ENCODE assay signal across 9 mouse cellular contexts in genomic region chr5:74197541-74198330, GRCm38 (mm10). TPM values are rescaled to one million over a fixed set of nuclear protein-coding genes. Genes with fewer than 3 reads are reported as not detected.
A peak's percentile ranks its signal among the peaks of the same experiment; 100 is the strongest.
DNase-seq lines count a peak whose midpoint lies in the region; ATAC-seq and TF ChIP-seq lines count a peak whose summit lies in the region.
"Had no signal": no experiment of that assay in that cellular context is flagged by ENCODE, and none has a peak within 500 bp of the region (broad histone marks: within the 10 kb centered on the region; RNA-seq: fewer than 3 reads in every experiment).

No protein-coding gene starts in this region.

- DNase-seq in adrenal gland, adult (ENCODE audit: inconsistent age in 2 of 2, low spot score in 1 of 2), result peak; percentile 29 to 72
- DNase-seq in adrenal gland, adult 18-20 months (ENCODE audit: low spot score in 2 of 2), result no peak
- peak; percentile 61 for DNase-seq in lung, postnatal 0 days (ENCODE audit: low spot score)
- no peak for DNase-seq in lung, postnatal 25 days (ENCODE audit: low spot score)
- no peak for DNase-seq in cerebellum, postnatal 14 days
- DNase-seq: right cerebral cortex, postnatal 4 days had no signal

- ATAC-seq in lung, postnatal 0 days, result no peak
- ATAC-seq in hindbrain, embryonic 16.5 days, result no peak
- no peak for ATAC-seq in stomach, embryonic 14.5 days (ENCODE audit: insufficient number of reproducible peaks, insufficient read depth, low FRiP score, low read depth)
- ATAC-seq in erythroblast, adult 5-6 weeks (replicated peaks; ENCODE audit: low FRiP score, poor library complexity, severe bottlenecking), result no peak

- no peaks in the 10 kb centered on the region for H3K9me3 ChIP-seq in lung, postnatal 0 days (ENCODE audit: low read length)
- H3K9me3 ChIP-seq in hindbrain, embryonic 16.5 days (ENCODE audit: control insufficient read depth, low read length), result no peaks in the 10 kb centered on the region
- H3K9me3 ChIP-seq in stomach, embryonic 14.5 days (ENCODE audit: control insufficient read depth, low read depth, low read length), result no peaks in the 10 kb centered on the region

- no peak for TF ChIP-seq CTCF in lung, postnatal 0 days (IDR thresholded peaks at IDR 0.05)

- no peaks in the 10 kb centered on the region for H3K27me3 ChIP-seq in lung, postnatal 0 days (replicated peaks; ENCODE audit: insufficient read depth, low read length)
- no peaks in the 10 kb centered on the region for H3K27me3 ChIP-seq in hindbrain, embryonic 16.5 days (replicated peaks; ENCODE audit: control insufficient read depth, insufficient read depth, low read length)
- no peaks in the 10 kb centered on the region for H3K27me3 ChIP-seq in stomach, embryonic 14.5 days (ENCODE audit: control insufficient read depth, insufficient read depth, low read length)

- peaks cover 10% of the 10 kb centered on the region; the same call in 1 of the 2 replicates for H3K4me1 ChIP-seq in lung, postnatal 0 days (ENCODE audit: insufficient read depth, low read depth, low read length)
- H3K4me1 ChIP-seq in hindbrain, embryonic 16.5 days (ENCODE audit: control insufficient read depth, insufficient read depth, low read depth, low read length), result peaks cover 21% of the 10 kb centered on the region
- peaks cover 34% of the 10 kb centered on the region for H3K4me1 ChIP-seq in stomach, embryonic 14.5 days (ENCODE audit: control insufficient read depth, insufficient read depth, low read length)

- no peaks in the 10 kb centered on the region for H3K36me3 ChIP-seq in lung, postnatal 0 days (ENCODE audit: insufficient read depth, low read length)
- no peaks in the 10 kb centered on the region for H3K36me3 ChIP-seq in hindbrain, embryonic 16.5 days (ENCODE audit: control insufficient read depth, insufficient read depth, low read length)
- peaks cover 25% of the 10 kb centered on the region for H3K36me3 ChIP-seq in stomach, embryonic 14.5 days (ENCODE audit: control insufficient read depth, insufficient read depth, low read length)

- H3K9ac ChIP-seq in lung, postnatal 0 days (replicated peaks; ENCODE audit: low read depth), result no peak overlapping the region; the same call in 1 of the 2 replicates
- H3K9ac ChIP-seq in hindbrain, embryonic 16.5 days (ENCODE audit: low read depth, low read length), result no peak overlapping the region
- H3K9ac ChIP-seq in stomach, embryonic 14.5 days (replicated peaks; ENCODE audit: low read depth, low read length), result no peak overlapping the region

- no peak overlapping the region for H3K27ac ChIP-seq in lung, postnatal 0 days (ENCODE audit: low read length)
- H3K27ac ChIP-seq in hindbrain, embryonic 16.5 days (ENCODE audit: low read depth, low read length), result peak overlapping the region; percentile 48; the same call in 1 of the 2 replicates
- peak overlapping the region; percentile 35; the same call in 1 of the 2 replicates for H3K27ac ChIP-seq in stomach, embryonic 14.5 days (ENCODE audit: low read length)

- peak overlapping the region; percentile 95 for H3K4me2 ChIP-seq in lung, postnatal 0 days (replicated peaks; ENCODE audit: low read depth, low read length)
- peak overlapping the region; percentile 40 for H3K4me2 ChIP-seq in hindbrain, embryonic 16.5 days (ENCODE audit: low read length)
- H3K4me2 ChIP-seq in stomach, embryonic 14.5 days (replicated peaks; ENCODE audit: low read depth, low read length), result peak overlapping the region; percentile 93

- H3K4me3 ChIP-seq in lung, postnatal 0 days (ENCODE audit: low read depth, low read length), result peak overlapping the region; percentile 98
- H3K4me3 ChIP-seq in hindbrain, embryonic 16.5 days (ENCODE audit: low read length), result no peak overlapping the region
- peak overlapping the region; percentile 66; the same call in 1 of the 2 replicates for H3K4me3 ChIP-seq in stomach, embryonic 14.5 days (ENCODE audit: low read depth, low read length)

- WGBS in lung, postnatal 0 days, result 41% methylated on average over 22 of the region's 22 CpGs
- 52% methylated on average over 22 of the region's 22 CpGs for WGBS in hindbrain, embryonic 16.5 days
- 70% methylated on average over 22 of the region's 22 CpGs for WGBS in stomach, embryonic 14.5 days

- TF ChIP-seq EP300 in lung, postnatal 0 days (IDR thresholded peaks at IDR 0.05), result no peak

RNA-seq across cellular contexts. Expression of gene Rasl11b, which starts 2.6 kb away (rescaled TPM):
- total RNA-seq in adrenal gland, adult 18-20 months (2021), result 10 to 100 TPM; 20.2 to 23.0 TPM
- 80.4 and 86.7 TPM in 2 replicates for polyA plus RNA-seq in lung, postnatal 0 days (2015; fragmentation: Nextera tagmentation; extraction: Ambion mirVana)
- 19.9 and 20.7 TPM in 2 replicates for polyA plus RNA-seq in hindbrain, embryonic 16.5 days (2015; fragmentation: Nextera tagmentation; extraction: Ambion mirVana)
- 51.2 and 52.0 TPM in 2 replicates for polyA plus RNA-seq in stomach, embryonic 14.5 days (2014; fragmentation: Nextera tagmentation; extraction: Ambion mirVana)
- 0.58 and 0.63 TPM in 2 replicates for total RNA-seq in erythroblast, adult 5-6 weeks (2015; ENCODE audit: low replicate concordance)
- total RNA-seq in erythroblast, adult 5-6 weeks (2017; ENCODE audit: low replicate concordance), result 0.70 TPM in 1 of 2 replicates, not detected in the other

Comparison
In these comparisons a context has a peak if more than half of its experiments do, and no peak if none do; other contexts are left out.
1. DNase-seq: peak in adrenal gland, adult (2 of 2) and lung, postnatal 0 days (single experiment); none in adrenal gland, adult 18-20 months (0 of 2), lung, postnatal 25 days (single experiment) and cerebellum, postnatal 14 days (0 of 2).
2. H3K4me2 ChIP-seq: peak in every context shown above with its lines; median percentile 95 in lung, postnatal 0 days; 93 in stomach, embryonic 14.5 days; 40 in hindbrain, embryonic 16.5 days.